In the genomic region with DNA sequence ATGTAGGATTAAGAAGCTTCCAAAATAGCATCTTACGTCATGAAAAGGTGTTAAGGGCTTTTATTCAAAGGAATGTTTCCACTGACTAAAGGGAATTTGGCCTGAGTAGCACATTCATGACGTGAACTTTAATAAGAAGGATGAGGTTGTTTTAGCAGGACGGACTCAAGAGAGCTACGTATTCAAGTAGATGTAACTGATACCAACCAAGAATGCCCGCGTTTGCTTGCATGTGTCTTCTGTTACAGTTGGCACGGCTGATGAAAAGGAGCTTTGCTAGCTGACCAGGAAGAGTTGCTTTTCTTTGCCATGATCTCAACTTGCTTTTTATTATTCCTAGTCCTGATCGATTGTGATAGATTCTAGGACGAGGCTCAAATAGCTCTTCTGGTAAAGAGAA, we compare ENCODE assay signal across 19 mouse cellular contexts.
"Had no signal": no experiment of that assay in that cellular context is flagged by ENCODE, and none has a peak within 500 bp of the region (broad histone marks: within the 10 kb centered on the region; RNA-seq: fewer than 3 reads in every experiment).

No protein-coding gene starts in this region.

- H3K9me3 ChIP-seq: intestine, embryonic 15.5 days; kidney, embryonic 15.5 days; liver, embryonic 13.5 days; midbrain, embryonic 13.5 days; neural tube, embryonic 13.5 days had no signal

- H3K27ac ChIP-seq: intestine, embryonic 15.5 days; kidney, embryonic 15.5 days; liver, embryonic 13.5 days; midbrain, embryonic 13.5 days; neural tube, embryonic 13.5 days; stomach, postnatal 0 days had no signal

- H3K36me3 ChIP-seq: intestine, embryonic 15.5 days; kidney, embryonic 15.5 days; liver, embryonic 13.5 days; midbrain, embryonic 13.5 days; neural tube, embryonic 13.5 days had no signal

- H3K9ac ChIP-seq: intestine, embryonic 15.5 days; kidney, embryonic 15.5 days; liver, embryonic 13.5 days; midbrain, embryonic 13.5 days; neural tube, embryonic 13.5 days had no signal

- H3K27me3 ChIP-seq: intestine, embryonic 15.5 days; kidney, embryonic 15.5 days; liver, embryonic 13.5 days; midbrain, embryonic 13.5 days; neural tube, embryonic 13.5 days had no signal

- H3K4me1 ChIP-seq: intestine, embryonic 15.5 days; kidney, embryonic 15.5 days; liver, embryonic 13.5 days; midbrain, embryonic 13.5 days; neural tube, embryonic 13.5 days had no signal

- ATAC-seq: intestine, embryonic 15.5 days; midbrain, embryonic 13.5 days; midbrain, embryonic 16.5 days had no signal

- H3K4me2 ChIP-seq: intestine, embryonic 15.5 days; kidney, embryonic 15.5 days; liver, embryonic 13.5 days; midbrain, embryonic 13.5 days; neural tube, embryonic 13.5 days had no signal

- DNase-seq: kidney, adult 11 months; kidney, adult 8-10 months; kidney, postnatal 10 days; kidney, postnatal 36 days; left cerebral cortex, postnatal 4 days; liver, embryonic 13.5 days; lung, adult 2 months; lung, postnatal 14 days; lung, postnatal 4 days; thymus, adult 2 months; thymus, postnatal 14 days; thymus, postnatal 4 days had no signal

- H3K4me3 ChIP-seq: intestine, embryonic 15.5 days; kidney, embryonic 15.5 days; liver, embryonic 13.5 days; midbrain, embryonic 13.5 days; myocyte; neural tube, embryonic 13.5 days had no signal
